Mouse (Mus musculus) cerebellum, postnatal 25 days (tissue): Measurements from ENCODE around the gene Txndc17.

Experiments used
- DNase-seq, 2 experiments: peaks; one replicate each; pipeline ENCODE4 v3.0.0; 2021; ENCODE audit warnings: mixed read lengths in 2 of 2

The Txndc17 gene

GRCm38 (mm10) chr11:72224865-72225264 is 17.5 kb downstream of the Txndc17 start:
- peak; percentile 85 to 91 for DNase-seq

GRCm38 (mm10) chr11:72226020-72226791 is 18.9 kb downstream of the Txndc17 start:
- peak; percentile 66 to 80 for DNase-seq

- DNase-seq, result no peak
Measured at GRCm38 (mm10) chr11:72226901-72227300, 19.6 kb downstream of the Txndc17 start.

- no peak for DNase-seq
Measured at GRCm38 (mm10) chr11:72228513-72228912, 21.2 kb downstream of the Txndc17 start.

GRCm38 (mm10) chr11:72232068-72232467 is 24.7 kb downstream of the Txndc17 start:
- DNase-seq, result no peak

GRCm38 (mm10) chr11:72232991-72233390 is 25.6 kb downstream of the Txndc17 start:
- no peak for DNase-seq

- no peak for DNase-seq
Measured at GRCm38 (mm10) chr11:72234013-72234412, 26.7 kb downstream of the Txndc17 start.

- DNase-seq, result no peak
Measured at GRCm38 (mm10) chr11:72240062-72240860, 32.9 kb downstream of the Txndc17 start.

GRCm38 (mm10) chr11:72245196-72245753 is 37.9 kb downstream of the Txndc17 start:
- no peak for DNase-seq

- DNase-seq, result no peak
Measured at GRCm38 (mm10) chr11:72255629-72256028, 48.3 kb downstream of the Txndc17 start.

GRCm38 (mm10) chr11:72256441-72256840 is 49.1 kb downstream of the Txndc17 start:
- DNase-seq, result no peak
